Mouse (Mus musculus) ES-E14 (cell line): Measurements from ENCODE around the gene Zfp189. TPM values are rescaled to one million over a fixed set of nuclear protein-coding genes. Genes with fewer than 3 reads are reported as not detected.

Source experiments
- DNase-seq: peaks from one replicate; pipeline ENCODE4 v3.0.0-alpha.2; 2013; ENCODE audit warnings: low read depth, low spot score
- H3K27ac ChIP-seq: 2 replicates; pipeline ENCODE4 v1.5.1; 2012; ENCODE audit warnings: low read depth, mild to moderate bottlenecking, low read length, moderate library complexity, mixed read lengths; ENCODE audit not compliant: poor library complexity, insufficient read depth, severe bottlenecking
- H3K36me3 ChIP-seq: 2 replicates; pipeline ENCODE4 v1.6.1; 2012; ENCODE audit warnings: mild to moderate bottlenecking, low read length, moderate library complexity, mixed read lengths; ENCODE audit not compliant: control insufficient read depth, poor library complexity, insufficient read depth, severe bottlenecking
- H3K4me1 ChIP-seq, 2 experiments: fragments of 150-350 bp in 1 of 2; sonication (generic) in 1 of 2; 2 replicates each; pipeline ENCODE4 v1.6.1; 2012; ENCODE audit warnings: low read length in 2 of 2, mild to moderate bottlenecking in 1 of 2, mixed read lengths in 1 of 2; ENCODE audit not compliant: control insufficient read depth in 2 of 2, insufficient read depth in 2 of 2, poor library complexity in 1 of 2
- H3K4me3 ChIP-seq, 2 experiments: fragments of 150-350 bp in 1 of 2; sonication (generic) in 1 of 2; 2 replicates each; pipeline ENCODE4 v1.5.1; 2012; ENCODE audit warnings: low read length in 2 of 2, low read depth in 1 of 2, mild to moderate bottlenecking in 1 of 2, mixed read lengths in 1 of 2; ENCODE audit not compliant: insufficient read depth in 1 of 2, poor library complexity in 1 of 2, severe bottlenecking in 1 of 2
- H3K9ac ChIP-seq: 2 replicates; pipeline ENCODE4 v1.6.1; 2012; ENCODE audit warnings: low read depth, mild to moderate bottlenecking, low read length, mixed read lengths; ENCODE audit not compliant: poor library complexity, insufficient read depth, severe bottlenecking
- H3K9me3 ChIP-seq: fragments of 150-350 bp; sonication (generic); 2 replicates; pipeline ENCODE4 v1.6.1; 2012; ENCODE audit warnings: low read depth, mild to moderate bottlenecking, low read length; ENCODE audit not compliant: control insufficient read depth, insufficient read depth
- CHD2 ChIP-seq: IDR thresholded peaks from 2 replicates; pipeline ENCODE4 v1.6.1; 2014; ENCODE audit warnings: mild to moderate bottlenecking, low read depth, low read length, inconsistent platforms
- HCFC1 ChIP-seq: IDR thresholded peaks from 2 replicates; pipeline ENCODE4 v1.6.1; 2012; ENCODE audit warnings: low read length, inconsistent platforms, borderline replicate concordance; ENCODE audit not compliant: insufficient read depth
- MAFK ChIP-seq: IDR thresholded peaks from 2 replicates; pipeline ENCODE4 v1.6.1; 2014; ENCODE audit warnings: mild to moderate bottlenecking, low read depth, low read length, inconsistent platforms; ENCODE audit not compliant: insufficient read depth
- ZC3H11A ChIP-seq: IDR thresholded peaks from 2 replicates; pipeline ENCODE4 v1.6.1; 2012; ENCODE audit warnings: low read depth, mild to moderate bottlenecking, inconsistent platforms, low read length, borderline replicate concordance
- ZNF384 ChIP-seq: IDR thresholded peaks from 2 replicates; pipeline ENCODE4 v1.6.1; 2012; ENCODE audit warnings: low read depth, low read length, inconsistent platforms
- in situ Hi-C, 2 experiments: fragments of 600-800 bp; cut with MboI; formaldehyde crosslinking; loops; one replicate each; pipeline ENCODE4 v1.15.1; 2025; ENCODE audit warnings: low sequenced_read_pairs in 2 of 2, inconsistent platforms in 1 of 2; ENCODE audit not compliant: unreplicated experiment in 2 of 2
- total RNA-seq: library from RNA; depleted of rRNA; stranded (reverse); fragments of 300-350 nt; gene quantifications from 2 replicates; pipeline ENCODE4 v1.2.3, GENCODE M21; 2012; rRNA removed

Gene Zfp189
- total RNA-seq, 1 experiment = 4.3 TPM

DNA sequence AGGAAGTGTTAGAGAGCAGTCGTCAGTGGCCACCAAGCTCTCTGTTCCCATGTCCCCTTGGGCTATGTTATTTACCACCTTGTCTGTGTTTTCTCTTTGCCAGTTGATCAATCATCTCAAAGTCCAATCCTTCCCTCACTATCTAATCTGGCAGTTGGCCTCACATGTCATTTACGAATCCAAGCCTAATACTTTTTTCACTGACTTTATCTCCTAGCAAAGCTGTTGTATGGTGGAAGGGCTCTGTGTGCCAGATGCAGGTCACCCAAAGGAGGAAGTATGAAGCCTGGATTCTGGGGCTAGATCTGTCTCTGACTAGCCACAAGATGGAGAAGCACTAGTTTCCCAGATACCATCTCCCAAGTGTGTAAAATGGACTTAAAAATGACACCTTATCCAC, 37.2 kb downstream of the Zfp189 start:
- H3K9me3 ChIP-seq = no peaks in the 10 kb centered on the region
- no peak overlapping the region for H3K9ac ChIP-seq
- H3K4me1 ChIP-seq = no peaks in the 10 kb centered on the region
- no peak overlapping the region for H3K4me3 ChIP-seq
- in situ Hi-C loops = no loop called here
- no peak for TF ChIP-seq MAFK
- no peak for TF ChIP-seq HCFC1
- TF ChIP-seq ZNF384 = no peak
- no peak for TF ChIP-seq ZC3H11A
- no peak for TF ChIP-seq CHD2
- no peak overlapping the region for H3K27ac ChIP-seq
- DNase-seq = no peak
- H3K36me3 ChIP-seq = no peaks in the 10 kb centered on the region

DNA sequence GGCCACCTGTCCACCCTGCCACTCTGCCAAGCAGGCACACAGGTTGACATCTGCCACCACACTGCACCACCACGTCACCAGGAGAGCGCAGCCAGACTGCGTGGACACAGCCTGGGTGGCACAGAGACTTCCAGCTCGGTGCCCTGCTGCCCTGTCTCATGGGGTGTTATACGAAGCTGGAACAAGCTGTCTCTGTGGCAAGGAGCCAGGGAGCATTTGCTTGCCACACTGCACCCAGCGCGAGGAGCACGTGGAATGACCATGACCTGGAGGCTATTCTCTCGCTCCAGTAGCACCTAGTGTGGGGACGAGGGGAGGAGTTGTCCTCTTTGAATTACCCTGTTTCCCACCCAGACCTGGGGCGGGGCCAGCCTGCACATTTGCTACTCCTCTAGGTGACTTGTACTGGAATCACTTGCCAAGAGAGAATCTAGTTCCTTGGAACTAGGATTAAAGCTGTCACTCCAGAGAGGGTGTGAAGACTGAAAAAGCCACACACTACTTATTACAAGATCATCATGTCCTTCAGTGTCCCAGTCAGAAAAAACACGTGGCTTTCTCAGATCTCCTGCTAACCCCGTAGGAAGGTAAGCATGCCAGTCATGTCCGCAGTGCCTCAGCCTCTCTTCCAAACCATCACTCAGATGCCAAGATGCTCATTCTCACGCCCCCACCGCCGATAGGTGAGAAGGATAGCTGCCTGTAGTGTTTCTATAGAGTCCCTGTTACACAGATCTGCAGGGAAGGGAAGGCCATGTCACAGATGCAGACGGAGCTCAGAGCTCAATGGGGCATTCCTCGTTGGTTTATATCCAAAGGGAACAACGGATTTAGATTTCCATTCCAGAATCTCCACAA, 39.2 kb downstream of the Zfp189 start:
- H3K9ac ChIP-seq = no peak overlapping the region
- H3K27ac ChIP-seq = no peak overlapping the region
- no peak for DNase-seq
- in situ Hi-C loops = loop anchor here in 1 of 2 experiments (10.0 kb wide), 1 partner anchor 65 kb away; no protein-coding TSS in a partner anchor
- no peaks in the 10 kb centered on the region for H3K36me3 ChIP-seq
- TF ChIP-seq CHD2 (no peak), MAFK (no peak), HCFC1 (no peak), ZNF384 (no peak), ZC3H11A (no peak)
- H3K4me3 ChIP-seq = no peak overlapping the region
- H3K4me1 ChIP-seq = no peaks in the 10 kb centered on the region
- no peaks in the 10 kb centered on the region for H3K9me3 ChIP-seq

DNA sequence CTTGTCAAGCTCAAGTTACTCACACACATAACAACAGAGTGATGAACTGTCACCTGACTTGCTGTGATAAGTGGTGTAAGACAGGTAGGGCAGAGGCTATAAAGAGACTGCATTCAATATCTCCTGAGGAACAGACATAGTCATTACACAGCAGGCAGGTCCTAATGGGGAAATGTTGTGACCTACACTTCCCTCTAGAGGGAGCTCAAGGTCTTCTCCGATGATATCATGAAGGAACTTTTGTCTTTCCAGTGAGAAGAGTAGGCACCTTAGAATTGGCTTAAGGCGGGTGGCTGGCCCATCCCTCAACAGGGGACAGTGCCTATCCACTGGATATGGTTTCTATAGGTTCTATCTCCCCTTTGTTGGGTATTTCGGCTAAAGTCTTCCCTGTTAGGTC, 46.6 kb downstream of the Zfp189 start:
- no peak overlapping the region for H3K27ac ChIP-seq
- H3K4me1 ChIP-seq = no peaks in the 10 kb centered on the region
- H3K9ac ChIP-seq = no peak overlapping the region
- no peak overlapping the region for H3K4me3 ChIP-seq
- in situ Hi-C loops = loop anchor here in 1 of 2 experiments (10.0 kb wide), 1 partner anchor 57 kb away; no protein-coding TSS in a partner anchor
- peak; percentile 54 for DNase-seq
- H3K9me3 ChIP-seq = no peaks in the 10 kb centered on the region
- TF ChIP-seq CHD2 (no peak), ZNF384 (no peak), HCFC1 (no peak), MAFK (no peak), ZC3H11A (peak; percentile 9; the same call in 1 of the 2 replicates)
- H3K36me3 ChIP-seq = no peaks in the 10 kb centered on the region

DNA sequence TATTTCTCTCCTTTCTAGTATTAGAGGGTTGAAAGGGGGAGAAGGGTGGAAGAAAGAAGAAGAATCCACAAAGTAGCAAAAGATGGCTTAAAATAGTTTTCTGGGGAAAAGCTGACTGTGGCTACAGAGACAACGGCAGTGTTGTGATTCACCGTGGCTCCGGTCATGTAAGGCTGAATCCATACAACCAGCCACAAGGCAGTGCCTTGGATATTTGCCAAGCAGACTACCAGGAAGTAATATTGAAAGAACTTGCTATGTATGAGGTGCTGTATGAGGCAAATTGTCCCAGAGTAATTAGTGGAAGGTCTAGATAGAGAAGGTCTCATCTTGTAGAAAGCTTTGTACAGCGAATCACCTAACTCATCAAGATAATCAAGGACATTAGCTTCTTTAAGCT, 51.2 kb downstream of the Zfp189 start:
- no peak overlapping the region for H3K9ac ChIP-seq
- TF ChIP-seq CHD2 (no peak), ZC3H11A (no peak), HCFC1 (no peak), ZNF384 (no peak), MAFK (no peak)
- in situ Hi-C loops = no loop called here
- no peak overlapping the region for H3K27ac ChIP-seq
- no peaks in the 10 kb centered on the region for H3K36me3 ChIP-seq
- no peaks in the 10 kb centered on the region for H3K4me1 ChIP-seq
- no peak overlapping the region for H3K4me3 ChIP-seq
- DNase-seq = no peak
- no peaks in the 10 kb centered on the region for H3K9me3 ChIP-seq

Other genes starting within 250 kb of the Zfp189 start
- gene Acnat2, start 113.0 kb upstream of the Zfp189 start, total RNA-seq = not detected in 2 replicates
- 0.26 and 0.40 TPM in 2 replicates for gene Acnat1, start 47.3 kb upstream of the Zfp189 start, total RNA-seq
- gene Baat, start 14.6 kb upstream of the Zfp189 start, total RNA-seq = 0.18 and 0.32 TPM in 2 replicates
- gene Mrpl50, start 83 bp upstream of the Zfp189 start, total RNA-seq = 16.3 and 26.4 TPM in 2 replicates
- not detected in 2 replicates for gene Aldob, start 28.4 kb downstream of the Zfp189 start, total RNA-seq
- gene Tmem246, start 76.7 kb downstream of the Zfp189 start, total RNA-seq = 2.3 and 2.7 TPM in 2 replicates
- gene Rnf20, start 110.8 kb downstream of the Zfp189 start, total RNA-seq = 41.0 and 43.6 TPM in 2 replicates
- gene Ppp3r2, start 160.8 kb downstream of the Zfp189 start, total RNA-seq = not detected in 2 replicates